Mouse (Mus musculus) neural tube, embryonic 11.5 days (tissue): ENCODE results near the gene Kcnd2. TPM values are rescaled to one million over a fixed set of nuclear protein-coding genes. Genes with fewer than 3 reads are reported as not detected.
A peak's percentile ranks its signal among the peaks of the same experiment; 100 is the strongest.

Experiments used
- ATAC-seq: fragments of 200-750 bp; cut with Nextera tagmentation; 2 replicates; pipeline ENCODE4 v1.8.0; 2017; ENCODE audit warnings: moderate number of reproducible peaks, mild to moderate bottlenecking, moderate TSS enrichment, moderate library complexity; ENCODE audit not compliant: insufficient read depth, low FRiP score, low TSS enrichment
- DNase-seq: peaks from one replicate; pipeline ENCODE4 v3.0.0-alpha.2; 2015; ENCODE audit warnings: low spot score
- H3K27ac ChIP-seq: fragments of 300-500 bp; sonication (generic); 2 replicates; pipeline ENCODE4 v1.5.1; 2014; ENCODE audit warnings: low read depth, mild to moderate bottlenecking, low read length
- H3K27me3 ChIP-seq: fragments of 300-500 bp; sonication (generic); 2 replicates; pipeline ENCODE4 v1.6.1; 2014; ENCODE audit warnings: mild to moderate bottlenecking, low read length, mixed read lengths; ENCODE audit not compliant: control insufficient read depth, insufficient read depth
- H3K36me3 ChIP-seq: fragments of 300-500 bp; sonication (generic); 2 replicates; pipeline ENCODE4 v1.6.1; 2014; ENCODE audit warnings: mild to moderate bottlenecking, low read length, moderate library complexity, mixed read lengths; ENCODE audit not compliant: control insufficient read depth, insufficient read depth
- H3K4me1 ChIP-seq: fragments of 300-500 bp; sonication (generic); 2 replicates; pipeline ENCODE4 v1.6.1; 2014; ENCODE audit warnings: low read length, mixed read lengths; ENCODE audit not compliant: control insufficient read depth, insufficient read depth
- H3K4me2 ChIP-seq: fragments of 300-500 bp; sonication (generic); 2 replicates; pipeline ENCODE4 v1.6.1; 2014; ENCODE audit warnings: low read depth, mild to moderate bottlenecking, moderate library complexity
- H3K4me3 ChIP-seq: fragments of 300-500 bp; sonication (generic); 2 replicates; pipeline ENCODE4 v1.5.1; 2014; ENCODE audit warnings: low read depth, low read length
- H3K9ac ChIP-seq: fragments of 300-500 bp; sonication (generic); 2 replicates; pipeline ENCODE4 v1.6.1; 2014; ENCODE audit warnings: mild to moderate bottlenecking, low read length
- H3K9me3 ChIP-seq: fragments of 300-500 bp; sonication (generic); 2 replicates; pipeline ENCODE4 v1.6.1; 2016; ENCODE audit warnings: low read length; ENCODE audit not compliant: control insufficient read depth
- WGBS: fragments of 180-500 bp; shearing (Covaris S2); extraction: QIAGEN DNeasy Blood & Tissue Kit; methylation state at CpG from one replicate; pipeline ENCODE4 v1.1.7; 2014; 5-methylcytosine and 5-hydroxymethylcytosine counted together
- polyA plus RNA-seq: library from polyadenylated mRNA; unstranded; fragments of >200 nt; fragmentation: Nextera tagmentation; extraction: Ambion mirVana; gene quantifications from 2 replicates; pipeline ENCODE4 v1.2.1, GENCODE M21; 2014

Gene Kcnd2
- polyA plus RNA-seq, 1 experiment from 2014 or later, result 2.2 TPM

GRCm38 (mm10) chr6:21767787-21768221 lies 552.5 kb downstream of the Kcnd2 start:
- no peak overlapping the region for H3K27ac ChIP-seq
- WGBS, result 81% methylated on average over 12 of the region's 12 CpGs
- no peaks in the 10 kb centered on the region for H3K27me3 ChIP-seq
- DNase-seq (no peak), ATAC-seq (peak; percentile 57; the same call in 1 of the 2 replicates)
- H3K36me3 ChIP-seq, result no peaks in the 10 kb centered on the region
- H3K4me1 ChIP-seq, result no peaks in the 10 kb centered on the region
- no peak overlapping the region for H3K9ac ChIP-seq
- H3K4me2 ChIP-seq, result no peak overlapping the region
- H3K9me3 ChIP-seq, result no peaks in the 10 kb centered on the region
- no peak overlapping the region for H3K4me3 ChIP-seq

GRCm38 (mm10) chr6:21768745-21769446 lies 553.6 kb downstream of the Kcnd2 start:
- no peaks in the 10 kb centered on the region for H3K4me1 ChIP-seq
- ATAC-seq (no peak), DNase-seq (no peak)
- H3K4me2 ChIP-seq, result no peak overlapping the region
- H3K9ac ChIP-seq, result no peak overlapping the region
- no peak overlapping the region for H3K4me3 ChIP-seq
- no peaks in the 10 kb centered on the region for H3K9me3 ChIP-seq
- H3K36me3 ChIP-seq, result no peaks in the 10 kb centered on the region
- 80% methylated on average over 9 of the region's 9 CpGs for WGBS
- no peak overlapping the region for H3K27ac ChIP-seq
- no peaks in the 10 kb centered on the region for H3K27me3 ChIP-seq

GRCm38 (mm10) chr6:21769447-21769809 lies 554.1 kb downstream of the Kcnd2 start:
- H3K27ac ChIP-seq, result no peak overlapping the region
- ATAC-seq (no peak), DNase-seq (no peak)
- no peaks in the 10 kb centered on the region for H3K27me3 ChIP-seq
- 71% methylated on average over 1 of the region's 1 CpGs for WGBS
- H3K9me3 ChIP-seq, result no peaks in the 10 kb centered on the region
- H3K4me2 ChIP-seq, result no peak overlapping the region
- no peaks in the 10 kb centered on the region for H3K4me1 ChIP-seq
- H3K9ac ChIP-seq, result no peak overlapping the region
- H3K36me3 ChIP-seq, result no peaks in the 10 kb centered on the region
- no peak overlapping the region for H3K4me3 ChIP-seq

DNA sequence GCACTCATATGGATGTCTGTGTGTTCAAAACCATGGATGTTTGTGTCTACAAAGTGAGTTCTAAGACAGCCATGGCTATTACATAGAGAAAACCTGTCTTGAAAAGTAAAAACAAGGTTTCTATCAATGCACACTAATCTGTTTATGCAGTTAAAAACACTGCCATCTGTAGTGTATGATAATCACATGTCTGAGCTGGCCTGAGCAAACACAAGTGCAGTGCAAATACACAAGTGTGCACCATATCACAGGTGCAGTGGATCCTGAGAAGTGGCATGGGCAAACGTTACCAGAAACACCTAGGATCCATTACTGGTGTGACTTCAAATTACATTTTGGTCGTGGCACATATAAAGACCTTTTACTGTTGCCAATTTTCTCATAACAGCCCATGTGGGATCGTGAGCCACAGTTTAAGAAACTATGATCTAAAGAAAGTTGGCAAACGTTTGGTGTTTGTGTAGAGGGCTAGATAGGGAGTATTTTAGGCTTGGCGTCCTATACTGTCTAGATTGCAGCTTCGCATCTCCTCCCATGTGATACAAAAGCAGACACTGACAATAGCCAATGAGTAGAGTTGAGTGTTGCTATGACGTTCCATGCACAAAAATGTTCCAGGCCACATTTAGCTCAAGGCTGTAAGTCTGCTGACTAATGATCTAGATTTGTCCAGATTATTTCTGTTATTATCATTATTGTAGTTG lies 559.1 kb downstream of the Kcnd2 start:
- Histone ChIP-seq H3K4me3 (no peak overlapping the region), H3K36me3 (no peaks in the 10 kb centered on the region), H3K4me2 (no peak overlapping the region), H3K27ac (no peak overlapping the region), H3K27me3 (no peaks in the 10 kb centered on the region), H3K4me1 (no peaks in the 10 kb centered on the region), H3K9me3 (no peaks in the 10 kb centered on the region), H3K9ac (no peak overlapping the region)
- ATAC-seq (no peak), DNase-seq (no peak)
- 91% methylated on average over 7 of the region's 7 CpGs for whole genome bisulfite sequencing
